Mouse (Mus musculus): ENCODE results near the gene Chaf1b. TPM values are rescaled to one million over a fixed set of nuclear protein-coding genes. Genes with fewer than 3 reads are reported as not detected.

Gene Chaf1b
- polyA plus RNA-seq, 1 experiment from 2014 or later, result 109 TPM

- Histone ChIP-seq H3K27me3 (ENCODE audit: insufficient read depth, poor library complexity, severe bottlenecking) (no peaks in the 10 kb centered on the region), H3K27ac (no peak overlapping the region), H3K9me3 (no peaks in the 10 kb centered on the region), H3K4me3 (no peak overlapping the region), H3K36me3 (peaks cover 90% of the 10 kb centered on the region), H3K4me1 (replicated peaks) (no peaks in the 10 kb centered on the region)
- DNase-seq (ENCODE audit: low spot score), result no peak
- WGBS, result 94% methylated on average over 5 of the region's 5 CpGs
Observed at GRCm38 (mm10) chr16:93893285-93893684, 9.6 kb downstream of the Chaf1b start.

DNA sequence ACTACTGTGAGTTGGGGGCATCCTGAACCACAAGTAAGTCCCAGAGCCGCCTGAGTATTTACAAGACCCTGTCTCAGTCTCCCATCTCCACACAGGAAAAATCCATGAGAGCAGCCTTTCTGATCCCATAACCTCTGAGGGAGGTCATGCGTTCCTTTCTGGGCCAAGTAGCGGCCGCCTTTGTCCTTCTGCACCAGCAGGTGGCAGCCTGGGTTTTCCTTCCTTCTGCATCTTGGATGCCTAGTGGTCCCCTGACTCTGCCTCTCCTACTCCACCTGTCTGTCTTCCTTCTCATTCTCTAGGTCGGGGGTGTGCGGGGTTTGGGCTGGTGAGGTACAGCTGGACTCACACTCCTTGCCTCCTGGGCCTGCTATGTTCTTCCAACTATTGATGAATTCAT lies 19.3 kb downstream of the Chaf1b start:
- DNase-seq (ENCODE audit: low spot score), result no peak
- no peaks in the 10 kb centered on the region for H3K9me3 ChIP-seq
- no peaks in the 10 kb centered on the region for H3K4me1 ChIP-seq (replicated peaks)
- peaks cover 90% of the 10 kb centered on the region for H3K36me3 ChIP-seq
- H3K27ac ChIP-seq, result no peak overlapping the region
- 79% methylated on average over 6 of the region's 6 CpGs for WGBS
- H3K27me3 ChIP-seq (ENCODE audit: insufficient read depth, poor library complexity, severe bottlenecking), result no peaks in the 10 kb centered on the region
- no peak overlapping the region for H3K4me3 ChIP-seq

DNA sequence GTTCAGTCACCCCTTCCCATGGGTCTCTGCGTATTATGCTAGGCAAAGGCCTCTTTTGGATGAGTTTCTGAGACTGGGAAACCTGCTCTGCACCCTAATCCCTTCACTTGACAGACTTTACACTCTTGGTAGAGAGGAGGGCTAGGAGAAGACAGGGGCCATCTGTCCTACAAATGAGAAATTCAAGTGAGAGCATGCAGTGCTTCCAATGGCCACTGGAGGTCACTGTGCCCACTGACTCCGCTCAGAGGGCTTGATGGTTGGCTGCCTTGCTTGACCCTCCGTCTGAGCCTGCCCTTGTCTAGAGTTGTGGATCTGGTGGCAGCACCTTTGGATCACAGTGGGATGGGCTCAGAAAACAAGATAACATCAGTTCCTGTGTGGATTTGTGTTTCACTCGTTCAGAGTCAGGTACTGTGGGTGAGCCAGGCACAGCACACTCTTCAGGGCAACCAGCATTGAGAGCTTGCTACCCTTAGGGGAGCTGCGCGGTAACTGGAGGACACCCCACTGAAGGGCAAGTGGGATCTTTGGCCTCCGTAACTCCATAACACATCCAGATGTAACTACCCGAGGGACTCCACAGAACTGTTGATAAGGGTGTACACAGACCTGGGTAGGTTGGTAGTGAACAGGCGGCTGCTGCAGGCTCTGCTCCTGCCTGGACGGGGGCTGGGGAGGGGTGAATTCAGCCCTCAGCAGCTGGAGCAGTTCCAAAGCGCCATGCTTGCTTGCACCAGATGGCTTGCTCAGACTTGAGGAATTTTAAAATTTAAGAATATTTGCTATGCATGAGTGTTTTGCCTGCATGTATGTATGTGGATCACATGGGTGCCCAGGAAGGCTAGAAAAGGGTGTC lies 22.7 kb downstream of the Chaf1b start:
- peaks cover 5% of the 10 kb centered on the region for H3K4me1 ChIP-seq (replicated peaks)
- no peak overlapping the region for H3K27ac ChIP-seq
- WGBS, result 71% methylated on average over 11 of the region's 11 CpGs
- no peaks in the 10 kb centered on the region for H3K27me3 ChIP-seq (ENCODE audit: insufficient read depth, poor library complexity, severe bottlenecking)
- H3K4me3 ChIP-seq, result no peak overlapping the region
- H3K9me3 ChIP-seq, result no peaks in the 10 kb centered on the region
- peaks cover 58% of the 10 kb centered on the region for H3K36me3 ChIP-seq
- DNase-seq (ENCODE audit: low spot score), result peak; percentile 73

- Histone ChIP-seq H3K9me3 (no peaks in the 10 kb centered on the region), H3K27ac (no peak overlapping the region), H3K4me3 (no peak overlapping the region), H3K27me3 (ENCODE audit: insufficient read depth, poor library complexity, severe bottlenecking) (no peaks in the 10 kb centered on the region), H3K36me3 (peaks cover 44% of the 10 kb centered on the region), H3K4me1 (replicated peaks) (peaks cover 11% of the 10 kb centered on the region)
- DNase-seq (ENCODE audit: low spot score), result no peak
- 71% methylated on average over 5 of the region's 5 CpGs for WGBS
Observed at GRCm38 (mm10) chr16:93907761-93908160, 24.1 kb downstream of the Chaf1b start.

DNA sequence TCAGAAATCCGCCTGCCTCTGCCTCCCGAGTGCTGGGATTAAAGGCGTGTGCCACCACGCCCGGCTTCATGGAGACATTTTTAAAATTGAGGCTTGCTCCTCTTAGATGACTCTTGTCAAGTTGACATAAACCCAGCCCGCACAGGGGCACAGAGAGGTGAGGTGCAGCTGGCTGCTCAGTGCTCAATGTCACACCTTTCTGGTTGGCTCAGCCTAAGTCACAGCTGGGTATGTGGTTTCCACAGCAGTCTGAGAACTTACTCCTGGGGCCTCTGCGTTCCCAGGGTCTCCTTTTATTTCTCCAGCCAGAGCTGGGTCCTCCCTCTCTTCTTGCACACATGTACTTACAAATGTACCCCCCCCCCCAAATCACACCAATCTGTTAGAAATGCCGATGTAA lies 24.5 kb downstream of the Chaf1b start:
- 91% methylated on average over 8 of the region's 8 CpGs for WGBS
- no peaks in the 10 kb centered on the region for H3K27me3 ChIP-seq (ENCODE audit: insufficient read depth, poor library complexity, severe bottlenecking)
- no peak overlapping the region for H3K27ac ChIP-seq
- H3K36me3 ChIP-seq, result peaks cover 40% of the 10 kb centered on the region
- no peaks in the 10 kb centered on the region for H3K9me3 ChIP-seq
- no peak overlapping the region for H3K4me3 ChIP-seq
- DNase-seq (ENCODE audit: low spot score), result no peak
- H3K4me1 ChIP-seq (replicated peaks), result peaks cover 11% of the 10 kb centered on the region

GRCm38 (mm10) chr16:93909936-93910335 lies 26.2 kb downstream of the Chaf1b start:
- Histone ChIP-seq H3K36me3 (peaks cover 24% of the 10 kb centered on the region), H3K4me3 (no peak overlapping the region), H3K9me3 (no peaks in the 10 kb centered on the region), H3K27me3 (ENCODE audit: insufficient read depth, poor library complexity, severe bottlenecking) (no peaks in the 10 kb centered on the region), H3K4me1 (replicated peaks) (peaks cover 11% of the 10 kb centered on the region), H3K27ac (no peak overlapping the region)
- DNase-seq (ENCODE audit: low spot score), result no peak
- WGBS, result 95% methylated on average over 3 of the region's 3 CpGs

- Histone ChIP-seq H3K27ac (no peak overlapping the region), H3K27me3 (ENCODE audit: insufficient read depth, poor library complexity, severe bottlenecking) (no peaks in the 10 kb centered on the region), H3K4me1 (replicated peaks) (peaks cover 11% of the 10 kb centered on the region), H3K9me3 (no peaks in the 10 kb centered on the region), H3K36me3 (peaks cover 14% of the 10 kb centered on the region), H3K4me3 (no peak overlapping the region)
- 68% methylated on average over 28 of the region's 28 CpGs for WGBS
- DNase-seq (ENCODE audit: low spot score), result no peak
Observed at GRCm38 (mm10) chr16:93910735-93911665, 27.3 kb downstream of the Chaf1b start.

DNA sequence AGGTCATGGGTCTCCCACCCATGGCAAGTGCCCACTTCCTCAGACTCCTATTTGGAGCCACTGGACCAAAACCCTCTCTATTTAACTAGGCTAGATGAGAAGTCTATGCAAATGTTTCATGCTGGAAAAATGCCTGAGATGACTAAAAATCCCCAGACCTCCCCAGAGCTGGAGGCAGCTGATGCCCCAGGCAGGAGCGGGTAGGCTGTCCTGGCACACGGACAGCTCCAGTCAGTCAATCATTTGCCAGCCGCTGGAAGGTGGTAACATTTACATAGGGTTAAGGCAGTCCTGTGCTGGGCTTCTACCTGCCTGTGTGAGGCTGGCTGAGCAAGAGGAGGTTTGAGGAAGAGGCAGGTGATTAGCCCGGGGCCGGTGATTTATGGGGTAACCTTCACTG lies 28.5 kb downstream of the Chaf1b start:
- H3K9me3 ChIP-seq, result no peaks in the 10 kb centered on the region
- WGBS, result 79% methylated on average over 5 of the region's 5 CpGs
- H3K4me3 ChIP-seq, result no peak overlapping the region
- peaks cover 3% of the 10 kb centered on the region for H3K36me3 ChIP-seq
- H3K27me3 ChIP-seq (ENCODE audit: insufficient read depth, poor library complexity, severe bottlenecking), result no peaks in the 10 kb centered on the region
- no peak overlapping the region for H3K27ac ChIP-seq
- no peak for DNase-seq (ENCODE audit: low spot score)
- peaks cover 11% of the 10 kb centered on the region for H3K4me1 ChIP-seq (replicated peaks)

- 75% methylated on average over 3 of the region's 3 CpGs for WGBS
- no peak for DNase-seq (ENCODE audit: low spot score)
- Histone ChIP-seq H3K36me3 (no peaks in the 10 kb centered on the region), H3K27ac (no peak overlapping the region), H3K27me3 (ENCODE audit: insufficient read depth, poor library complexity, severe bottlenecking) (no peaks in the 10 kb centered on the region), H3K9me3 (no peaks in the 10 kb centered on the region), H3K4me3 (no peak overlapping the region), H3K4me1 (replicated peaks) (peaks cover 11% of the 10 kb centered on the region)
Observed at GRCm38 (mm10) chr16:93912808-93913207, 29.1 kb downstream of the Chaf1b start.

GRCm38 (mm10) chr16:93913881-93914576 lies 30.3 kb downstream of the Chaf1b start:
- no peak for DNase-seq (ENCODE audit: low spot score)
- Histone ChIP-seq H3K4me3 (no peak overlapping the region), H3K27ac (no peak overlapping the region), H3K27me3 (ENCODE audit: insufficient read depth, poor library complexity, severe bottlenecking) (0 out of 2 replicates have a peak, but pooled peaks cover 1% of the 10 kb centered on the region), H3K4me1 (replicated peaks) (peaks cover 17% of the 10 kb centered on the region), H3K9me3 (no peaks in the 10 kb centered on the region), H3K36me3 (no peaks in the 10 kb centered on the region)
- WGBS, result 81% methylated on average over 10 of the region's 10 CpGs

DNA sequence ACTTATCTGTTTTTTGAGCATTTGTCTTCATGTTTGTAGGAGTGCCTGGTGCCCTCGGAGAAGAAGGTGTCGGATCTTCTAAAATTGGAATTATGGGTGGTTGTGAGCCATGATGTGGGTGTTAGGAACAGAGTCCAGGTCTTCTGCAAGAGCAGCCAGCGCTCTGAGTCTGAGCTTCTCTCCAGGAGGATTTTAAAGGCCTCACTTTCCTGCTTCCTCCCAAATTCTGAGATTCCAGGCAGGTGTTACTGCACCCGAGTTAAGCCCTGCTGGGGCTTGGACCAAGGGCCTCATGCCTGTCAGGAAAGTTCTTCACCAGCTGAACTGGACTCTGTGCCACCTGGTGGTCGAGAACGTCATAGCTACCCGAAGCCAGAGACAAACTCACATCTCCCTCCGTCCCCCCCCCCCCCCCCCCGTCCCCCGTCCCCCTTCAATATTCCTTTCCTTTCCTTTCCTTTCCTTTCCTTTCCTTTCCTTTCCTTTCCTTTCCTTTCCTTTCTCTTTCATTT lies 31.7 kb downstream of the Chaf1b start:
- H3K36me3 ChIP-seq, result no peaks in the 10 kb centered on the region
- 42% methylated on average over 10 of the region's 10 CpGs for WGBS
- no peak overlapping the region for H3K27ac ChIP-seq
- H3K27me3 ChIP-seq (ENCODE audit: insufficient read depth, poor library complexity, severe bottlenecking), result peaks cover 12% of the 10 kb centered on the region; the same call in 1 of the 2 replicates
- peaks cover 17% of the 10 kb centered on the region for H3K4me1 ChIP-seq (replicated peaks)
- DNase-seq (ENCODE audit: low spot score), result peak; percentile 40
- H3K9me3 ChIP-seq, result no peaks in the 10 kb centered on the region
- no peak overlapping the region for H3K4me3 ChIP-seq
